Mouse (Mus musculus) retina, postnatal 7 days (tissue): Measurements from ENCODE around the gene Dusp13.

Experiments
- DNase-seq: peaks from one replicate; pipeline ENCODE4 v3.0.0-alpha.2; 2012; ENCODE audit warnings: low read depth, low spot score

Gene Dusp13

GRCm38 (mm10) chr14:21747436-21748141 is 3.4 kb downstream of the Dusp13 start:
- DNase-seq: no peak

- no peak for DNase-seq
These were observed 4.1 kb downstream of the Dusp13 start for GRCm38 (mm10) chr14:21746846-21747245.

GRCm38 (mm10) chr14:21746251-21746650 is 4.7 kb downstream of the Dusp13 start:
- DNase-seq: no peak

- DNase-seq: no peak
These were observed 5.8 kb downstream of the Dusp13 start for GRCm38 (mm10) chr14:21745149-21745548.

GRCm38 (mm10) chr14:21744169-21744568 is 6.8 kb downstream of the Dusp13 start:
- no peak for DNase-seq

- DNase-seq: no peak
These were observed 8.5 kb downstream of the Dusp13 start for GRCm38 (mm10) chr14:21742441-21742840.

- peak; percentile 76 for DNase-seq
These were observed 9.2 kb downstream of the Dusp13 start for GRCm38 (mm10) chr14:21741786-21742185.

GRCm38 (mm10) chr14:21741314-21741713 is 9.7 kb downstream of the Dusp13 start:
- DNase-seq: no peak

GRCm38 (mm10) chr14:21740345-21740744 is 10.6 kb downstream of the Dusp13 start:
- DNase-seq: no peak

- no peak for DNase-seq
These were observed 17.7 kb downstream of the Dusp13 start for GRCm38 (mm10) chr14:21733131-21733905.

- no peak for DNase-seq
These were observed 21.0 kb downstream of the Dusp13 start for GRCm38 (mm10) chr14:21729936-21730335.

GRCm38 (mm10) chr14:21729031-21729732 is 21.8 kb downstream of the Dusp13 start:
- no peak for DNase-seq

- no peak for DNase-seq
These were observed 28.8 kb downstream of the Dusp13 start for GRCm38 (mm10) chr14:21722021-21722698.

- no peak for DNase-seq
These were observed 30.4 kb downstream of the Dusp13 start for GRCm38 (mm10) chr14:21720430-21721205.

GRCm38 (mm10) chr14:21719646-21720383 is 31.2 kb downstream of the Dusp13 start:
- DNase-seq: no peak

GRCm38 (mm10) chr14:21714486-21714885 is 36.5 kb downstream of the Dusp13 start, which contains the start of gene Dupd1:
Gene Dupd1, minus strand, starts transcription at chr14:21714576.
- DNase-seq: no peak

- DNase-seq: no peak
These were observed 39.8 kb downstream of the Dusp13 start for GRCm38 (mm10) chr14:21711231-21711630.

- no peak for DNase-seq
These were observed 41.4 kb downstream of the Dusp13 start for GRCm38 (mm10) chr14:21709545-21709944.

- no peak for DNase-seq
These were observed 44.0 kb downstream of the Dusp13 start for GRCm38 (mm10) chr14:21706759-21707571.
